Mouse (Mus musculus): ENCODE results near the gene Ntsr1. TPM values are rescaled to one million over a fixed set of nuclear protein-coding genes. Genes with fewer than 3 reads are reported as not detected.

The Ntsr1 gene
- polyA plus RNA-seq, 1 experiment from 2014 or later: 1.3 TPM

DNA sequence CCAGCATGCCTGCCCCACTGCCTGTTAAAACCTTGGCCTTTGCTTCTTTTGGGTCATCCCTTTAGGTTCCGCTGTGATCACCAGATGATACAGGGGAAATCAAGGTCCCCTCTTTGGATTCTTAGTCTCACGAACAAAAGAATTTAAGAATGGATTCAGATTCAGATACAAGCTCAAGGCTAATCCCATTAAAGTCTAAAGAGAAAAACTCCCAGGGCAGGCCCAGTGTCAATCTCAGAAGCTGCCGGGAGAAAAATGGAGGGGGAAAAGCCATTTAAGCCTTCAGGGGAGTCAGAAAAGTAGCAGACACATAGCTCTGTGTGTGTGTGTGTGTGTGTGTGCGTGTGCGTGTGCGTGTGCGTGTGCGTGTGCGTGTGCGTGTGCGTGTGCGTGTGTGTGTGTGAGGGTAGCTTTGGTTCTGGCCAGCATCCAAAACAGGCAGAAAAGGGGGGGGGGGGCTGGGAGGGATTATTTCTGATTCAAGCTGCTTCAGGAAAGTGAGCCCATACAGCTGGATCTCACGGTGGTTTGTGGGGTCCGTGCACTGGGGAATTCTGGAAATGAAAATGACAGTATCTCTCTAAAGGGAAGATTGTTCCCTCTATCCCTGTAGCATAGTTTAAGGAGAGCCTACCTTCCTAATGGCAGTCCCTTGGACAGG lies 8.8 kb downstream of the Ntsr1 start:
- ATAC-seq (ENCODE audit: borderline replicate concordance, extremely low read depth, low FRiP score, low TSS enrichment): no peak
- H3K4me3 ChIP-seq: no peak overlapping the region
- 51% methylated on average over 14 of the region's 14 CpGs for WGBS
- H3K9me3 ChIP-seq: no peaks in the 10 kb centered on the region
- H3K27ac ChIP-seq: no peak overlapping the region
- H3K36me3 ChIP-seq: no peaks in the 10 kb centered on the region
- H3K4me2 ChIP-seq: no peak overlapping the region
- peaks cover 17% of the 10 kb centered on the region for H3K4me1 ChIP-seq
- H3K27me3 ChIP-seq: 0 out of 2 replicates have a peak, but pooled peaks cover 2% of the 10 kb centered on the region
- no peak overlapping the region for H3K9ac ChIP-seq

DNA sequence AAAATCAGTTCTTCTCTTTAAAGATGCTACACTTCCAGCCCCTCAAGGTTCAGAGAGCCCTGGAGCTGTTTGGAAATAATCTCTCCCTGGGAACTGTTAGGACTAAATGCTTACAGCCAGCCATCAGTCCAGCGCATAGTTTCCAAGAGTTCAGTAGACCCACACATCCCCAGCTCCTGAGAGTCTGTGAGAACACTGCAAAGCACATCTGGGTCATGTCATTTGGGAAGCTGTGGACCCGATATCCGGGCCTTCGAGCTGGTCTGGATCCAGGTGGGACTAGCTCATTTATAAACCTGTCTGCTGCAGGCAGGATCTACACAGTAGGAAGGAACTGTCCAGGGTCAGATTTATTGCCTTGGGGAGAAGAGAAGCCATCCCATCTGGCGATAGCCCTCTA lies 11.1 kb downstream of the Ntsr1 start:
- H3K27me3 ChIP-seq: 0 out of 2 replicates have a peak, but pooled peaks cover 2% of the 10 kb centered on the region
- ATAC-seq (ENCODE audit: borderline replicate concordance, extremely low read depth, low FRiP score, low TSS enrichment): no peak
- H3K36me3 ChIP-seq: no peaks in the 10 kb centered on the region
- no peak overlapping the region for H3K9ac ChIP-seq
- no peak overlapping the region for H3K4me2 ChIP-seq
- no peak overlapping the region for H3K27ac ChIP-seq
- peaks cover 17% of the 10 kb centered on the region for H3K4me1 ChIP-seq
- 54% methylated on average over 5 of the region's 5 CpGs for WGBS
- no peaks in the 10 kb centered on the region for H3K9me3 ChIP-seq
- H3K4me3 ChIP-seq: no peak overlapping the region

DNA sequence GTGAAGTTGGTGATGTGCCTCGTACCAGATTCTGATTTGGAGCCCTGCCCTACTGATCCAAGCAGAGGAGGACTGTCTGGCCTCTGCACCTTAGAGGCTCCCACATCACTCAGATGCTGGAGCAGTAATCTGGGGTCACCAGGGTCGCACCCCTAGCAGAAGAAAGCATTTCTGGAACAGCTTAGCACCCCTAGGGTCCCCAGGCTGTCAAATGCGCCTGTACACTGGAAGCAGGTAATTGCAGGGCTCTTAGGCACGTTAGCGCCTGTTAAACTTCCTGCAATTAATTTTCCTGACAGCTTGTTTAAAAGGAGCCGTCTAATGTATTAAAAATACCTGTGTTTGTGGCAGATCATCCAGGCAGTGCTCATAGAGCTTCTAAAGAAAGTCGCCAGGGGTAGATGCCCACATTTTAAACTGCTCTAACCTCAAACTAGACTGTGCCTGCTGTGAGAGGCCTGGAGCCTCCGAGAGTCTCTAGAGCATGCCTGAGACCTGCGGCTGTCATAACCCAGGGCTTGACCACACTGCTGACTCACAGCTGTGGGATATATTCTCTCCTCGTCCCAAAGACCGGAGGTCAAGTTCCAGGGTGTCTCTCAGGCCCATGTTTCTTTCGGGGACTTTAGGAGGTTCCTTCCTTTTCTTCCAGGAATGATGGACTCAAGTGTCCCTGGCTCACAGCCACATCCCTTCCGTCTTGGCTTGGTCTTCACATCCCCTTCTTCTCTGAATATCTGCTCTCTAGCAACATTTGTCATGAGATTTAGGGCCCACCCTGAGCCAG lies 12.3 kb downstream of the Ntsr1 start:
- Histone ChIP-seq H3K4me2 (no peak overlapping the region), H3K36me3 (no peaks in the 10 kb centered on the region), H3K9ac (no peak overlapping the region), H3K4me3 (no peak overlapping the region), H3K9me3 (no peaks in the 10 kb centered on the region), H3K27me3 (no peaks in the 10 kb centered on the region), H3K4me1 (peaks cover 17% of the 10 kb centered on the region), H3K27ac (no peak overlapping the region; the same call in 1 of the 2 replicates)
- 32% methylated on average over 13 of the region's 13 CpGs for WGBS
- no peak for ATAC-seq (ENCODE audit: borderline replicate concordance, extremely low read depth, low FRiP score, low TSS enrichment)

DNA sequence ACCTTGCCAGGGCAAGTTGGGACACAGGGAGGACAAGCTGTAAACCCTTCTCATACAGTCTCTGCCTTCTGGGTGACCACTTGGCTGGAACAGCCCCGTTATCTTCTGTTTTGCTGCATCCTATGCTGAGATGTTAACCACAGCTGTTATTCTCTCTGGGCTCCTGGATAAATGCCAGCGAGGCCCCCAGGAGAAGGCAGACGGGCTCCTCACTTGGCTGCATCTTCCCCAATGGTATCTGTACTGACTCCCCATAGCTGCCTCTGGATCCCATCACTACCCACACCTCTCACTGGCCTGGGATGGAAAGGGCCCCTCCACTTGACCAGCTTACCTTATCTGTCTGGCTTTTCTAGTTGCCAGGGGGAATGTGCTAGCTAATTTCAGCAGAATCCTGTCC lies 13.2 kb downstream of the Ntsr1 start:
- peak; percentile 47; the same call in 1 of the 2 replicates for ATAC-seq (ENCODE audit: borderline replicate concordance, extremely low read depth, low FRiP score, low TSS enrichment)

DNA sequence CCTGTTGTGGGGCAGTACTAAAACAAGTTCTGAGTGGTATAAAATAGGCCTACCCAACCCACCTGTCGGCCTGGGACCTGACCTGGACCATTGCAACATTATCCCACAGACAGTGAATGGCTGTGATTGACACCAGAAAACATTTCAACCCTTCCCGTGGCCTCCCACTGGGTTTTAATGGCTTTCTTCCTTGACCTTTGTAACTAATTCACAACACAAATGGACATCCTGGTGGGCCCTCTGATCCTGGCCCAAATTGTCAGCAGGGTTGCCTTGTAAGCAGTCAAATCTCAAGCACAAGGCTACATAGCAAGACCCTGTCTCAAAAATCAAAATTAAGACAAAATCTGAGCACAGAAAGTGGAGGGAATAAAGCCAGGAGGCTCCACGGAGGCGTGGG lies 14.1 kb downstream of the Ntsr1 start:
- Histone ChIP-seq H3K9me3 (no peaks in the 10 kb centered on the region), H3K9ac (no peak overlapping the region), H3K4me2 (no peak overlapping the region), H3K4me1 (peaks cover 17% of the 10 kb centered on the region), H3K36me3 (no peaks in the 10 kb centered on the region), H3K27me3 (no peaks in the 10 kb centered on the region), H3K27ac (no peak overlapping the region), H3K4me3 (no peak overlapping the region)
- 62% methylated on average over 4 of the region's 4 CpGs for WGBS
- no peak for ATAC-seq (ENCODE audit: borderline replicate concordance, extremely low read depth, low FRiP score, low TSS enrichment)

More for the DNA sequence above, 13.2 kb downstream of the Ntsr1 start:
- Histone ChIP-seq H3K4me1 (peaks cover 17% of the 10 kb centered on the region), H3K27me3 (no peaks in the 10 kb centered on the region), H3K9ac (no peak overlapping the region), H3K4me2 (no peak overlapping the region), H3K27ac (no peak overlapping the region), H3K36me3 (no peaks in the 10 kb centered on the region), H3K4me3 (no peak overlapping the region), H3K9me3 (no peaks in the 10 kb centered on the region)
- 34% methylated on average over 3 of the region's 3 CpGs for WGBS

DNA sequence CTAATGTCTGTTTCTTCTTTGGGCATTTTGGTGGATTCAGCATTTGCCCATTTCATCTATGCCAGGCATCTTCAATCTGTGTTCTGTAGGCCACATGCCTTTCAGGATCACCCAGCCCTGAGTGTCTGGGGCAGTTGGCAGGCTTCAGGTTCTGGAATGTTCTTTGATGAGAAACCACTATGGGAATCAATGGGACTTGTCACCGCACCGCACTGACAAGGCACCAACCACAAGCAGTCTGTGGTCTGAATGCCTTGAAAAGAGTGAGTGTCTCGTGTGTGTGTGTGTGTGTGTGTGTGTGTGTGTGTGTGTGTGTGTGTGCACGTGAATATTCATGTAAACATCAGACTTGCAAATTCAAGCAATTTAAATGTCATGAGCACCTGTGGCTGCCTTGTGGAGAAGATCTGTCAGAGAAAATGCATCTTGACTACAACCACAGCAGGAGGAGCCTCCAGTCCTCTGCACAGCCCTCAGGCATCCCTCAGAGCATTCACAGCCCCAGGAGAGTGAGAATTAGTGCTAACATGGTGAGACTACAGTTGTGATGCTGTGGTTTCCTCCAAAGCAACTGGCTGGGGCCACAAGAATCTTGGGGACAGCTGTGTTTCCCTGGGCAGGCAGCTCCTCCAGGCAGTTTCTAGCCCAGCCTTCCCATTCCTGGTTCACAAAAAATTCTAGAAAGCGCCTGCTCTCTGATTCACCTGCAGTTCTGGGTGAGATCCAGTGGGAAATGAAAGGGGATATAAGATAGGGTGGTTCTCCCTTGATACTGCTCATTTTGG lies 21.9 kb downstream of the Ntsr1 start:
- 0 out of 2 replicates have a peak, but pooled peaks cover 4% of the 10 kb centered on the region for H3K27me3 ChIP-seq
- no peak overlapping the region for H3K9ac ChIP-seq
- no peaks in the 10 kb centered on the region for H3K4me1 ChIP-seq
- no peak overlapping the region for H3K27ac ChIP-seq
- H3K4me2 ChIP-seq: no peak overlapping the region
- H3K36me3 ChIP-seq: no peaks in the 10 kb centered on the region
- ATAC-seq (ENCODE audit: borderline replicate concordance, extremely low read depth, low FRiP score, low TSS enrichment): no peak
- 77% methylated on average over 5 of the region's 5 CpGs for WGBS
- no peak overlapping the region for H3K4me3 ChIP-seq
- H3K9me3 ChIP-seq: no peaks in the 10 kb centered on the region

DNA sequence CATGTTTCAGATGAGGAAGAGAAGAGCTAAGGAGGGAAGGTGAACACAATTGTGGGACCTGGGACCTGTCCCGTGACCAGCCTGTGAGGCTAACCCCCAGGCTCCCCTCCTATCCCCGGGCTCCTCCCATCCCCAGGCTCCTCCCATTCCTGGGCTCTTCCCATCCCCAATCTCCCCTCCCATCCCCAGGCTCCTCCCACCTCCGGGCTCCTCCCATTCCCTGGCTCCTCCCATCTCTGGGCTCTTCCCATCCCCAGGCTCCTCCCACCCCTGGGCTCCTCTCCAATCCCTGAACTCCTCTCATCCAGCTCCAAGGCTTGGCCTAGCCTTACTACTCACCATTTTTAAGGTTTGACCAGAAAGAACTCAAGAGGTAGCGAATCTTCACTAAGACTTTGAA lies 23.0 kb downstream of the Ntsr1 start:
- 58% methylated on average over 4 of the region's 4 CpGs for WGBS
- Histone ChIP-seq H3K4me2 (no peak overlapping the region), H3K4me3 (no peak overlapping the region), H3K4me1 (0 out of 2 replicates have a peak, but pooled peaks cover 2% of the 10 kb centered on the region), H3K27me3 (0 out of 2 replicates have a peak, but pooled peaks cover 8% of the 10 kb centered on the region), H3K9ac (no peak overlapping the region), H3K9me3 (no peaks in the 10 kb centered on the region), H3K36me3 (no peaks in the 10 kb centered on the region), H3K27ac (no peak overlapping the region)
- ATAC-seq (ENCODE audit: borderline replicate concordance, extremely low read depth, low FRiP score, low TSS enrichment): peak; percentile 42; the same call in 1 of the 2 replicates

DNA sequence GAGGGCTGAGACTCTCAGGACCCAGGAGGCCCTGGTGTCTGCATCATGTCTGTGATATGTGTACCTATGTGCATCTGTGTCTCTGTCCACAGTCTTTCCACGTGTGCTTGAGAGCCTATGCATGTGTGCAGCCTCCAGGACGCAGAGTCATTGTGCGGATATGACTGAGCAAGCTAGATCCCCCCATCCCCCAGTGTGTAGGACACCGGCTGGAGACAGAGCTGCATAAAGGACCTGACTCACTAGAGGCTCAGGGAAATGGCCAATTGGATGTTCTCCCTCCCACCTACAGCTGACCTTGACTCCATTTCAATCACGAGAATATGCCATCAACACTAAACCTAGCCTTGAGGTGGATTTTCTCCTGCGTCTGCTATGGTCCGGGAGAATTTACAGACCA lies 27.7 kb downstream of the Ntsr1 start:
- peaks cover 16% of the 10 kb centered on the region for H3K4me1 ChIP-seq
- no peak overlapping the region for H3K4me3 ChIP-seq
- 43% methylated on average over 7 of the region's 7 CpGs for WGBS
- no peak overlapping the region for H3K27ac ChIP-seq
- H3K9ac ChIP-seq: no peak overlapping the region
- no peaks in the 10 kb centered on the region for H3K9me3 ChIP-seq
- no peak overlapping the region for H3K4me2 ChIP-seq
- ATAC-seq (ENCODE audit: borderline replicate concordance, extremely low read depth, low FRiP score, low TSS enrichment): no peak
- 0 out of 2 replicates have a peak, but pooled peaks cover 8% of the 10 kb centered on the region for H3K27me3 ChIP-seq
- no peaks in the 10 kb centered on the region for H3K36me3 ChIP-seq

DNA sequence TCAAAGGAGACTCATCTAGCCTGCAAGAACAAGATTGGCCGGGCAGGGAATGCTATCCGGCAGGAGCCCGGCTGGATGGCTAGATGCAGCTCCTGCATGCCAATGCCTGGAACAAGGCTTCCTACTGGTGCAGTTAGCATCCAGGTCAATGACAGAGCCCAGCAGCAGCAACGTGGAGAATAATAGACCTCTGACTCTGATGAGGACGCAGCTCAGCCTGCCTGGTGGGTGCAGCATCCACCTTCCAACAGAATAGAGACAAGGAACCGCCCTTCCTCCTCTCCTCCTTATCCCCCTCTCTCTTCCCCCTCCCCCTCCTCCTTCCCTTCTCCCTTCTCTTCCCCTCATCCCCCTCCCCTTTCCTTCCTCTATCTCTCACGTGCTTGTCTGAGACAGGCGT lies 28.1 kb downstream of the Ntsr1 start:
- Histone ChIP-seq H3K4me2 (no peak overlapping the region), H3K9me3 (no peaks in the 10 kb centered on the region), H3K9ac (no peak overlapping the region), H3K36me3 (no peaks in the 10 kb centered on the region), H3K4me3 (no peak overlapping the region), H3K27me3 (0 out of 2 replicates have a peak, but pooled peaks cover 8% of the 10 kb centered on the region), H3K27ac (no peak overlapping the region), H3K4me1 (peaks cover 18% of the 10 kb centered on the region)
- WGBS: 16% methylated on average over 8 of the region's 8 CpGs
- no peak for ATAC-seq (ENCODE audit: borderline replicate concordance, extremely low read depth, low FRiP score, low TSS enrichment)

DNA sequence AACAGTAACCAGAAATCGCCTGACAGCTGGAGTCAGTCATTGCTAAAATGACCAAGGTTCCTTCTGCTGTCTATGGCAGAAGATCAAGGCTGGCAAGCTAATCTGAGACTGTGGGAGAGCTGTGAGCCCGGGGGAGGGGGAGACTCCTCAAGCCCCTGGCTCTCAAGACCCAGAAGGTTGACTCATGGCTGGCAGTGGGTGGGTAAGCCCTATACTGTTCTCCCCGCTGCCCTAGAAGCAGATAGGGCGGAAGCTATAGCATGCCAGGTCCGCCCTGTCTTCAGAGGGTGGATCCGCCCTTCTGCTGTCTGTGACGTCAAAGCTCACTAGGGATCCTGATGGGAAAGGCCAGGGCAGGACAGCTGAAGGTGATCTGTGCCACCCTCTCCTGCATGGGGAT lies 30.4 kb downstream of the Ntsr1 start:
- no peak overlapping the region for H3K4me3 ChIP-seq
- no peaks in the 10 kb centered on the region for H3K36me3 ChIP-seq
- no peak overlapping the region for H3K9ac ChIP-seq
- peaks cover 25% of the 10 kb centered on the region for H3K4me1 ChIP-seq
- WGBS: 29% methylated on average over 7 of the region's 7 CpGs
- 0 out of 2 replicates have a peak, but pooled peaks cover 8% of the 10 kb centered on the region for H3K27me3 ChIP-seq
- no peaks in the 10 kb centered on the region for H3K9me3 ChIP-seq
- ATAC-seq (ENCODE audit: borderline replicate concordance, extremely low read depth, low FRiP score, low TSS enrichment): 0 out of 2 replicates have a peak, but pooled peaks have one; percentile 45
- no peak overlapping the region for H3K27ac ChIP-seq
- H3K4me2 ChIP-seq: no peak overlapping the region; the same call in 1 of the 2 replicates

DNA sequence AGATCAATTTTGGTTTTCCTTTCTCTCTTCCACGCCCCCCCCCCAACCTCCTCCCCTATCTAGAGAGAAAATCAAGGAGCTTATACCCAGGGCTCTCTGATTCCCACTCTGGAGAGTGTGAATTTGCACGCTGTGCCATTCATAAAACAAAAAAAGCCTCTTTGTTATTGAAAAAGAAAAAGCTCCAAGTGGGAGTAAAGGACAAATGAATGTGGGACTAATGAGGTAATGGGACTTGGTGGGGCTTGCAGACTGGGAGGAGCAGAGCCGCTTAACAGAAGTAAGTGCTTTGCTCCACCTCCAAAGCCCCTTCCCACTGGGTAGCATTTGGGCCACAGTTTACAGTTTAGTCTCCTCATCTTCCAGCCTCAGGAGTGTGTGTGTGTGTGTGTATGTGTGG lies 30.8 kb downstream of the Ntsr1 start:
- no peaks in the 10 kb centered on the region for H3K36me3 ChIP-seq
- WGBS: 33% methylated on average over 3 of the region's 3 CpGs
- no peak for ATAC-seq (ENCODE audit: borderline replicate concordance, extremely low read depth, low FRiP score, low TSS enrichment)
- no peak overlapping the region for H3K27ac ChIP-seq
- H3K27me3 ChIP-seq: 0 out of 2 replicates have a peak, but pooled peaks cover 8% of the 10 kb centered on the region
- no peak overlapping the region; the same call in 1 of the 2 replicates for H3K4me2 ChIP-seq
- H3K4me1 ChIP-seq: peaks cover 25% of the 10 kb centered on the region
- no peak overlapping the region for H3K4me3 ChIP-seq
- no peak overlapping the region for H3K9ac ChIP-seq
- H3K9me3 ChIP-seq: no peaks in the 10 kb centered on the region

Measured in lung, embryonic 15.5 days (tissue).